Mouse (Mus musculus) CH12.LX (cell line): ENCODE measurements around the gene Serpina16. TPM values are rescaled to one million over a fixed set of nuclear protein-coding genes. Genes with fewer than 3 reads are reported as not detected.

Source experiments
- DNase-seq: peaks from one replicate; pipeline ENCODE4 v3.0.0-alpha.2; 2013; ENCODE audit errors: extremely low read depth
- H3K27ac ChIP-seq: 2 replicates; pipeline ENCODE4 v1.5.1; 2012; ENCODE audit warnings: low read depth, mild to moderate bottlenecking, control low read depth, moderate library complexity; ENCODE audit not compliant: insufficient read depth
- H3K27me3 ChIP-seq: replicated peaks from 2 replicates; pipeline ENCODE3; 2012; ENCODE audit warnings: inconsistent platforms
- H3K36me3 ChIP-seq, 2 experiments: replicated peaks in 1 of 2; 2 replicates each; pipeline versions ENCODE3 to v1.6.1; 2012; ENCODE audit warnings: inconsistent platforms in 1 of 2, low read length in 1 of 2, mild to moderate bottlenecking in 1 of 2, mixed read lengths in 1 of 2, moderate library complexity in 1 of 2; ENCODE audit not compliant: control insufficient read depth in 1 of 2, insufficient read depth in 1 of 2
- H3K4me1 ChIP-seq, 2 experiments: 2 replicates each; pipeline ENCODE4 v1.6.1; 2012; ENCODE audit warnings: inconsistent platforms in 1 of 2, moderate library complexity in 1 of 2; ENCODE audit not compliant: insufficient read depth in 2 of 2, control insufficient read depth in 1 of 2
- H3K4me2 ChIP-seq: 2 replicates; pipeline ENCODE4 v1.6.1; 2012; ENCODE audit warnings: low read depth, mild to moderate bottlenecking, control low read depth; ENCODE audit not compliant: poor library complexity, insufficient read depth, severe bottlenecking
- H3K4me3 ChIP-seq, 3 experiments: fragments of 150-350 bp in 1 of 3; sonication (generic) in 1 of 3; replicated peaks in 1 of 3; 2 replicates each; pipeline versions ENCODE3 to v1.5.1; 2011 to 2012; ENCODE audit warnings: low read depth in 2 of 3, low read length in 2 of 3, mild to moderate bottlenecking in 2 of 3, moderate library complexity in 2 of 3, control low read depth in 1 of 3, improper control_type of control experiment in 1 of 3, inconsistent platforms in 1 of 3, mixed read lengths in 1 of 3; ENCODE audit not compliant: poor library complexity in 1 of 3
- H3K79me2 ChIP-seq: replicated peaks from 2 replicates; pipeline ENCODE4 v1.6.1; 2012; ENCODE audit warnings: mild to moderate bottlenecking, moderate library complexity; ENCODE audit not compliant: control insufficient read depth, poor library complexity, insufficient read depth, severe bottlenecking; ENCODE audit errors: extremely low read depth
- H3K9ac ChIP-seq: 2 replicates; pipeline ENCODE4 v1.6.1; 2012; ENCODE audit warnings: low read depth, mild to moderate bottlenecking, control low read depth, moderate library complexity; ENCODE audit not compliant: insufficient read depth
- H3K9me3 ChIP-seq: replicated peaks from 2 replicates; pipeline ENCODE3; 2012; ENCODE audit warnings: low read length, inconsistent platforms, mixed read lengths
- BHLHE40 ChIP-seq: IDR thresholded peaks from 2 replicates; pipeline ENCODE4 v1.6.1; 2011; ENCODE audit warnings: mild to moderate bottlenecking, low read depth, low read length, improper control_type of control experiment
- CHD1 ChIP-seq: IDR thresholded peaks from 2 replicates; pipeline ENCODE4 v1.6.1; 2012; ENCODE audit warnings: low read depth, low read length, improper control_type of control experiment, inconsistent platforms
- CTCF ChIP-seq, 2 experiments: IDR thresholded peaks in 1 of 2; conservative IDR thresholded peaks in 1 of 2; 2 replicates each; pipeline ENCODE4 v1.5.1; 2011 to 2012; ENCODE audit warnings: low read depth in 2 of 2, low read length in 2 of 2, improper control_type of control experiment in 1 of 2, inconsistent platforms in 1 of 2, mild to moderate bottlenecking in 1 of 2, moderate library complexity in 1 of 2
- E2F4 ChIP-seq: IDR thresholded peaks from 2 replicates; pipeline ENCODE4 v1.6.1; 2011; ENCODE audit warnings: low read depth, low read length, improper control_type of control experiment; ENCODE audit not compliant: insufficient replicate concordance
- EP300 ChIP-seq: IDR thresholded peaks from 2 replicates; pipeline ENCODE4 v1.6.1; 2011; ENCODE audit warnings: low read length, improper control_type of control experiment
- GABPA ChIP-seq: IDR thresholded peaks from 2 replicates; pipeline ENCODE4 v1.6.1; 2012; ENCODE audit warnings: low read depth, low read length, improper control_type of control experiment, inconsistent platforms; ENCODE audit not compliant: insufficient replicate concordance
- HCFC1 ChIP-seq: IDR thresholded peaks from 2 replicates; pipeline ENCODE4 v1.6.1; 2012; ENCODE audit warnings: low read depth, mild to moderate bottlenecking, inconsistent platforms, low read length, improper control_type of control experiment
- IRF4 ChIP-seq: IDR thresholded peaks from 2 replicates; pipeline ENCODE4 v1.6.1; 2014; ENCODE audit warnings: low read depth, mild to moderate bottlenecking, inconsistent platforms, low read length, improper control_type of control experiment
- JUN ChIP-seq: IDR thresholded peaks from 2 replicates; pipeline ENCODE4 v1.6.1; 2011; ENCODE audit warnings: low read depth, mild to moderate bottlenecking, low read length, improper control_type of control experiment, moderate library complexity; ENCODE audit not compliant: insufficient read depth
- JUND ChIP-seq: conservative IDR thresholded peaks from 2 replicates; pipeline ENCODE4 v1.6.1; 2011; ENCODE audit warnings: low read depth, low read length, improper control_type of control experiment
- MAX ChIP-seq: IDR thresholded peaks from 2 replicates; pipeline ENCODE4 v1.6.1; 2011; ENCODE audit warnings: low read length, improper control_type of control experiment
- MAZ ChIP-seq: IDR thresholded peaks from 2 replicates; pipeline ENCODE4 v1.6.1; 2012; ENCODE audit warnings: low read depth, mild to moderate bottlenecking, inconsistent platforms, low read length, improper control_type of control experiment, moderate library complexity
- MXI1 ChIP-seq: IDR thresholded peaks from 2 replicates; pipeline ENCODE4 v1.6.1; 2011; ENCODE audit warnings: mild to moderate bottlenecking, low read depth, low read length, improper control_type of control experiment
- NELFE ChIP-seq: IDR thresholded peaks from 2 replicates; pipeline ENCODE4 v1.6.1; 2011; ENCODE audit warnings: low read depth, low read length, improper control_type of control experiment
- NRF1 ChIP-seq: IDR thresholded peaks from 2 replicates; pipeline ENCODE4 v1.6.1; 2014; ENCODE audit warnings: low read depth, mild to moderate bottlenecking, inconsistent platforms, low read length, improper control_type of control experiment, moderate library complexity
- RAD21 ChIP-seq: IDR thresholded peaks from 2 replicates; pipeline ENCODE4 v1.6.1; 2011; ENCODE audit warnings: low read depth, mild to moderate bottlenecking, low read length, improper control_type of control experiment, moderate library complexity
- RCOR1 ChIP-seq: conservative IDR thresholded peaks from 2 replicates; pipeline ENCODE4 v1.6.1; 2012; ENCODE audit warnings: low read depth, mild to moderate bottlenecking, inconsistent platforms, low read length, improper control_type of control experiment
- SMC3 ChIP-seq: IDR thresholded peaks from 2 replicates; pipeline ENCODE4 v1.6.1; 2011; ENCODE audit warnings: low read depth, low read length, improper control_type of control experiment
- TBP ChIP-seq: conservative IDR thresholded peaks from 2 replicates; pipeline ENCODE4 v1.6.1; 2011; ENCODE audit warnings: low read depth, low read length, improper control_type of control experiment
- TCF12 ChIP-seq: IDR thresholded peaks from 2 replicates; pipeline ENCODE4 v1.6.1; 2014; ENCODE audit warnings: low read depth, mild to moderate bottlenecking, inconsistent platforms, low read length, improper control_type of control experiment
- USF1 ChIP-seq: IDR thresholded peaks from 2 replicates; pipeline ENCODE4 v1.6.1; 2014; ENCODE audit warnings: low read depth, mild to moderate bottlenecking, inconsistent platforms, low read length, improper control_type of control experiment
- ZMIZ1 ChIP-seq: IDR thresholded peaks from 2 replicates; pipeline ENCODE4 v1.6.1; 2012; ENCODE audit warnings: low read depth, mild to moderate bottlenecking, inconsistent platforms, low read length, improper control_type of control experiment
- dilution Hi-C: fragments of 300-500 bp; cut with MboI; formaldehyde crosslinking; loops from 2 replicates; pipeline ENCODE4 v1.14.3; 2020; ENCODE audit warnings: low sequenced_read_pairs; ENCODE audit not compliant: extremely low pct_unique_long_range_greater_than_20kb, extremely low pct_ligation_motif_present
- in situ Hi-C: fragments of 300-500 bp; cut with MboI; formaldehyde crosslinking; loops from 3 replicates; pipeline ENCODE4 v1.14.3; 2019; ENCODE audit warnings: low sequenced_read_pairs, low pct_ligation_motif_present, low pct_unique_long_range_greater_than_20kb, mixed read lengths
- polyA plus RNA-seq: library from polyadenylated mRNA; unstranded; fragments of >175 nt; gene quantifications from 2 replicates; pipeline ENCODE4 v1.2.1, GENCODE M21; 2012; ENCODE audit warnings: low read depth; ENCODE audit not compliant: insufficient read length
- total RNA-seq, 2 experiments: library from RNA; depleted of rRNA; stranded (reverse); fragments of 300-350 nt in 1 of 2; fragments of >200 nt in 1 of 2; gene quantifications; 2 replicates each; pipeline ENCODE4 v1.2.3; 2012 to 2014

Gene Serpina16
- total and polyA plus RNA-seq, 3 experiments = not detected

DNA sequence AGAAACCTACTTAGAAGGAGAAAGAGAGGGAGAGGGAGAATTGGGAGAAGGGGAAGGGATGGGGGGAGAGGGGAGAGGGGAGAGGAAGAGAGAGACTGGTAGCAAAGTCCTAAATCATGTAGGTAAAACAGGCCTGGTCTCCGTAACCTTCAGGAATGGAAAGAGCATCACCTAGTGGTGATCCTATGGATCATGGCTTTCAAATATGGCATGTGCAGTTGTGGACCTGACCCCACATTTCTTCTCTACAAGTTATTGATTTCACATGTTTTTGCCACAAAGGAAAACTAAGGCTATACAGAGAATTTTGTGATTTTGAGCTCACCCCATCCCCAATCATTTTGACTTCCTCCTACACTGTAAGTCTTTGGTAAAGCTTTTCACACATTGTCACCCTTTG, 34.5 kb upstream of the Serpina16 start:
- Histone ChIP-seq H3K79me2 (no peaks in the 10 kb centered on the region), H3K27ac (no peak overlapping the region), H3K4me3 (no peak overlapping the region), H3K36me3 (no peaks in the 10 kb centered on the region), H3K4me1 (no peaks in the 10 kb centered on the region), H3K9ac (no peak overlapping the region), H3K4me2 (no peak overlapping the region), H3K9me3 (peaks cover 4% of the 10 kb centered on the region)
- dilution Hi-C loops (no loop called here), in situ Hi-C loops (no loop called here)
- no peak for DNase-seq
- TF ChIP-seq GABPA (no peak), RAD21 (peak; percentile 52), E2F4 (no peak), BHLHE40 (no peak), NELFE (no peak), SMC3 (peak; percentile 31), CTCF (conservative IDR thresholded peaks at IDR 0.05 in 1 of 2, IDR thresholded peaks at IDR 0.05 in 1 of 2; ENCODE audit: low read depth in 2 of 2, low read length in 2 of 2) (peak; percentile 30 to 53; a peak in 3 of 4 replicates)
- TF ChIP-seq, all 38 proteins: peak for 3
- H3K27me3 ChIP-seq = peaks cover 65% of the 10 kb centered on the region

DNA sequence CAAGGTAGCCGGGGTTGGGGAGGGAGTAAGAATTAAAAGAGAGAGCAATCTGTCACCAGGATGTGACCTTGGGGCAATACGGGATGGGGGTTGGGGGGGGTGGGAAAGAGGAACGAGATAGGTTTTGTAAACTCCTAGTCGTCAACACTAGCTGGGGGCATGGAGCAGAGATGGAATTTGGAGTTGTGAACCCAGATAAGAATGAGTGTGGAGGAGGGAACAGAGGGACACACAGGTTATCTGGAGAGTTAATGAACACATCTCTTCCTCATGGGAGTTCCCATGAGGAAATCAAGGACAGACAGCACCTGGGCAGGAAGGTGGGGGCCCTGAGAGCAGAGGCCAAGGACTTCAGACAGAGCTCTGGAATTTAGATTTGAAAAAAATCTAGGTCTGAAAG, 30.2 kb upstream of the Serpina16 start:
- Histone ChIP-seq H3K9me3 (no peaks in the 10 kb centered on the region), H3K4me3 (no peak overlapping the region), H3K27me3 (peaks cover 94% of the 10 kb centered on the region), H3K36me3 (no peaks in the 10 kb centered on the region), H3K79me2 (no peaks in the 10 kb centered on the region), H3K27ac (no peak overlapping the region), H3K4me2 (no peak overlapping the region), H3K9ac (no peak overlapping the region), H3K4me1 (no peaks in the 10 kb centered on the region)
- in situ Hi-C loops = no loop called here
- no peak for DNase-seq
- dilution Hi-C loops = no loop called here
- TF ChIP-seq CHD1 (no peak), TBP (no peak), EP300 (no peak), MAX (no peak), RCOR1 (no peak), MXI1 (no peak), JUND (no peak), HCFC1 (no peak), TCF12 (no peak), MAZ (no peak), USF1 (no peak), NRF1 (no peak), ZMIZ1 (no peak), IRF4 (no peak), JUN (no peak), SMC3 (no peak)
